25 mouse cellular contexts compared by ENCODE assay signal in the genomic region with DNA sequence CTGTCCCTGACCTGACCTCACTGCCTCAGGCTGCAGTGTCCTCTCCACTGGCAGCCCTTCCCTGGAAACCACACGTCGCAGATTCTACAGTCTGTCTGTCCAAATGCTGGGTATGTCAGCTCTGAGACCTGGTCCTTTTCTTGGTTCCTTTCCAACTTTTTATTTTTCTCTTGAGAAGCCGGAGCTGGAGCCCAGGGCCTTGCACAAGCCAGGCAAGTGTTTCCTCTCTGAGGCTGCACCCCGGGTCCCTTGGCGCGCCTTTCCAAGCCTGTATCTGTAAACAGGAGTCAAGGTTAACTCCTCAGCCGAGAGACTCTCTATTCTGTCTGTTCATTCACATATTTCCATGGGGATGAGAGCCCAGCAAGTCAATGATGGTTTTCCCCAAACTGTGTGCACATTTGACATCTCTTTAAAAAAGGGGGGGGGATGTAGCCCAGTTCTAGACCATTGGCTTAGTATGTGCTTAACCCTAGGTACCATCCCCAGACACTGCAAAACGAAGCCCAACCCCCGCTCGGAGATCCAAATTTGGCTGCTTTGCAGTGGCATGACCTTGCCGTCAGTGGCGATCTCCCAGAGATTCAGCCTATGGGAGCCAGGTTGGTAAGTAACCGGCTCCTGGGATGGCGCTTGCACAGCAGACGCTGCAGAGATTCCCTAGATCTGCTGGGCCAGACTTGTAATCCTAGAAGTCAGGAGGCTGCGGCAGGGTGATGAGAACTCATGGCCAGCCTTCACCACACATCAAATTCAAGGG. TPM values are rescaled to one million over a fixed set of nuclear protein-coding genes. Genes with fewer than 3 reads are reported as not detected.
DNase-seq lines count a peak whose midpoint lies in the region; ATAC-seq and TF ChIP-seq lines count a peak whose summit lies in the region.
"Had no signal": no experiment of that assay in that cellular context is flagged by ENCODE, and none has a peak within 500 bp of the region (broad histone marks: within the 10 kb centered on the region; RNA-seq: fewer than 3 reads in every experiment).

No protein-coding gene starts in this region.

- ATAC-seq in lung, postnatal 0 days, result no peak
- ATAC-seq in forebrain, embryonic 16.5 days, result no peak
- ATAC-seq: CD4-positive, CD25-positive, alpha-beta regulatory T cell, adult 4 months; forebrain, embryonic 14.5 days; hindbrain, embryonic 16.5 days; intestine, embryonic 15.5 days had no signal

- H3K9ac ChIP-seq in lung, postnatal 0 days (replicated peaks; ENCODE audit: low read depth), result no peak overlapping the region
- no peak overlapping the region for H3K9ac ChIP-seq in forebrain, embryonic 16.5 days (replicated peaks; ENCODE audit: low read depth, low read length)
- H3K9ac ChIP-seq: embryonic facial prominence, embryonic 12.5 days; embryonic facial prominence, embryonic 15.5 days; hindbrain, embryonic 13.5 days; intestine, embryonic 15.5 days had no signal

- no peaks in the 10 kb centered on the region for H3K27me3 ChIP-seq in lung, postnatal 0 days (replicated peaks; ENCODE audit: insufficient read depth, low read length)
- H3K27me3 ChIP-seq in forebrain, embryonic 16.5 days (replicated peaks; ENCODE audit: control insufficient read depth, insufficient read depth, low read length), result no peaks in the 10 kb centered on the region
- H3K27me3 ChIP-seq: embryonic facial prominence, embryonic 12.5 days; embryonic facial prominence, embryonic 15.5 days; intestine, embryonic 15.5 days had no signal

- peak; percentile 75 for DNase-seq in adrenal gland, postnatal 14 days
- DNase-seq in adrenal gland, adult 8-10 months, result no peak
- DNase-seq in lung, postnatal 0 days (ENCODE audit: low spot score), result peak; percentile 64
- DNase-seq in lung, postnatal 10 days, result no peak
- DNase-seq in adipocyte (ENCODE audit: low spot score), result peak; percentile 26
- DNase-seq in adrenal gland, postnatal 25 days, result peak; percentile 43
- DNase-seq: cerebellum, adult 11 months; cerebellum, adult 2 months; cerebellum, adult 9-11 months; cerebellum, postnatal 25 days; gastrocnemius, postnatal 10 days; gastrocnemius, postnatal 36 days; heart, adult 2 months; heart, postnatal 36 days; kidney, adult 11 months had no signal

- H3K4me1 ChIP-seq in lung, postnatal 0 days (ENCODE audit: insufficient read depth, low read depth, low read length), result no peaks in the 10 kb centered on the region
- peaks cover 5% of the 10 kb centered on the region for H3K4me1 ChIP-seq in forebrain, embryonic 16.5 days (replicated peaks; ENCODE audit: control insufficient read depth, insufficient read depth, low read length)

- WGBS in lung, postnatal 0 days, result 64% methylated on average over 16 of the region's 16 CpGs
- 72% methylated on average over 16 of the region's 16 CpGs for WGBS in forebrain, embryonic 16.5 days

- H3K36me3 ChIP-seq in lung, postnatal 0 days (ENCODE audit: insufficient read depth, low read length), result no peaks in the 10 kb centered on the region
- no peaks in the 10 kb centered on the region for H3K36me3 ChIP-seq in forebrain, embryonic 16.5 days (ENCODE audit: control insufficient read depth, insufficient read depth)
- H3K36me3 ChIP-seq: embryonic facial prominence, embryonic 12.5 days; embryonic facial prominence, embryonic 15.5 days; hindbrain, embryonic 10.5 days; hindbrain, embryonic 13.5 days; intestine, embryonic 15.5 days had no signal

- no peak overlapping the region for H3K4me3 ChIP-seq in lung, postnatal 0 days (ENCODE audit: low read depth, low read length)
- H3K4me3 ChIP-seq in forebrain, embryonic 16.5 days (replicated peaks; ENCODE audit: low read length), result no peak overlapping the region
- H3K4me3 ChIP-seq: embryonic facial prominence, embryonic 12.5 days; embryonic facial prominence, embryonic 15.5 days; heart, adult 2 months; hindbrain, embryonic 10.5 days; hindbrain, embryonic 13.5 days; intestine, embryonic 15.5 days had no signal

- no peak overlapping the region; the same call in 1 of the 2 replicates for H3K27ac ChIP-seq in lung, postnatal 0 days (ENCODE audit: low read length)
- no peak overlapping the region for H3K27ac ChIP-seq in forebrain, embryonic 16.5 days (ENCODE audit: low read length)
- H3K27ac ChIP-seq: embryonic facial prominence, embryonic 12.5 days; embryonic facial prominence, embryonic 15.5 days; heart, adult 2 months; hindbrain, embryonic 10.5 days; hindbrain, embryonic 13.5 days; intestine, embryonic 15.5 days had no signal

- TF ChIP-seq EP300 in lung, postnatal 0 days (IDR thresholded peaks at IDR 0.05), result no peak

- H3K9me3 ChIP-seq in lung, postnatal 0 days (ENCODE audit: low read length), result no peaks in the 10 kb centered on the region
- no peaks in the 10 kb centered on the region for H3K9me3 ChIP-seq in forebrain, embryonic 16.5 days (ENCODE audit: control insufficient read depth, low read length)
- H3K9me3 ChIP-seq: embryonic facial prominence, embryonic 12.5 days; embryonic facial prominence, embryonic 15.5 days; hindbrain, embryonic 10.5 days; hindbrain, embryonic 13.5 days; intestine, embryonic 15.5 days had no signal

- no peak overlapping the region for H3K4me2 ChIP-seq in lung, postnatal 0 days (replicated peaks; ENCODE audit: low read depth, low read length)
- no peak overlapping the region for H3K4me2 ChIP-seq in forebrain, embryonic 16.5 days (ENCODE audit: low read length)
- H3K4me2 ChIP-seq: embryonic facial prominence, embryonic 12.5 days; embryonic facial prominence, embryonic 15.5 days; heart, embryonic 11.5 days; hindbrain, embryonic 13.5 days; intestine, embryonic 15.5 days had no signal

- TF ChIP-seq CTCF in lung, postnatal 0 days (IDR thresholded peaks at IDR 0.05), result no peak

RNA-seq across cellular contexts. Expression of a gene that starts 4.0 kb away (rescaled TPM):
- total RNA-seq in adrenal gland, postnatal 14 days (2021), result 449 and 529 TPM in 2 replicates
- total RNA-seq in adrenal gland, adult 8-10 months (2022), result 100 to 1,000 TPM; 191 to 350 (median 261) TPM
- polyA plus RNA-seq in lung, postnatal 0 days (2015; fragmentation: Nextera tagmentation; extraction: Ambion mirVana), result 59.4 and 69.4 TPM in 2 replicates
- 376 and 405 TPM in 2 replicates for total RNA-seq in adrenal gland, postnatal 25 days (2021)
- polyA plus RNA-seq in forebrain, embryonic 16.5 days (2015; fragmentation: Nextera tagmentation; extraction: Ambion mirVana), result 84.5 and 84.7 TPM in 2 replicates

Comparison
In these comparisons a context has a peak if more than half of its experiments do, and no peak if none do; other contexts are left out.
1. DNase-seq: peak in adrenal gland, postnatal 14 days (single experiment), lung, postnatal 0 days (single experiment), adipocyte (single experiment) and adrenal gland, postnatal 25 days (single experiment); none in adrenal gland, adult 8-10 months (single experiment) and lung, postnatal 10 days (single experiment).